Mouse (Mus musculus): ENCODE data around the gene Lgals3bp. TPM values are rescaled to one million over a fixed set of nuclear protein-coding genes. Genes with fewer than 3 reads are reported as not detected.

Lgals3bp gene
- polyA plus RNA-seq, 1 experiment from 2014 or later, result 2.3 TPM

GRCm38 (mm10) chr11:118431100-118431948 is 29.4 kb upstream of the Lgals3bp start:
- Histone ChIP-seq H3K27me3 (peaks cover 3% of the 10 kb centered on the region; the same call in 1 of the 2 replicates), H3K36me3 (no peaks in the 10 kb centered on the region), H3K4me2 (replicated peaks) (no peak overlapping the region), H3K9ac (no peak overlapping the region; the same call in 1 of the 2 replicates), H3K4me3 (no peak overlapping the region), H3K27ac (no peak overlapping the region), H3K4me1 (peaks cover 47% of the 10 kb centered on the region), H3K9me3 (replicated peaks) (no peaks in the 10 kb centered on the region)
- ATAC-seq (ENCODE audit: low FRiP score), result no peak
- 67% methylated on average over 16 of the region's 16 CpGs for WGBS

- Histone ChIP-seq H3K9me3 (replicated peaks) (no peaks in the 10 kb centered on the region), H3K27me3 (peaks cover 3% of the 10 kb centered on the region; the same call in 1 of the 2 replicates), H3K36me3 (no peaks in the 10 kb centered on the region), H3K9ac (no peak overlapping the region), H3K4me2 (replicated peaks) (no peak overlapping the region), H3K27ac (no peak overlapping the region), H3K4me3 (no peak overlapping the region), H3K4me1 (peaks cover 43% of the 10 kb centered on the region)
- no peak for ATAC-seq (ENCODE audit: low FRiP score)
- WGBS, result 54% methylated on average over 4 of the region's 4 CpGs
These were observed 28.5 kb upstream of the Lgals3bp start for GRCm38 (mm10) chr11:118430291-118430885.

- H3K4me3 ChIP-seq, result no peak overlapping the region
- H3K9me3 ChIP-seq (replicated peaks), result no peaks in the 10 kb centered on the region
- H3K36me3 ChIP-seq, result no peaks in the 10 kb centered on the region
- peak overlapping the region; percentile 35; the same call in 1 of the 2 replicates for H3K9ac ChIP-seq
- ATAC-seq (ENCODE audit: low FRiP score), result no peak
- H3K4me2 ChIP-seq (replicated peaks), result peak overlapping the region; percentile 41
- H3K4me1 ChIP-seq, result peaks cover 37% of the 10 kb centered on the region
- 60% methylated on average over 8 of the region's 8 CpGs for WGBS
- peaks cover 3% of the 10 kb centered on the region; the same call in 1 of the 2 replicates for H3K27me3 ChIP-seq
- H3K27ac ChIP-seq, result no peak overlapping the region
These were observed 27.2 kb upstream of the Lgals3bp start for GRCm38 (mm10) chr11:118428944-118429709.

- Histone ChIP-seq H3K4me1 (peaks cover 37% of the 10 kb centered on the region), H3K36me3 (no peaks in the 10 kb centered on the region), H3K27ac (0 out of 2 replicates have a peak overlapping the region, but pooled peaks have one; percentile 23), H3K27me3 (peaks cover 3% of the 10 kb centered on the region; the same call in 1 of the 2 replicates), H3K4me3 (peak overlapping the region; percentile 19), H3K4me2 (replicated peaks) (peak overlapping the region; percentile 41), H3K9ac (peak overlapping the region; percentile 35; the same call in 1 of the 2 replicates), H3K9me3 (replicated peaks) (no peaks in the 10 kb centered on the region)
- 9% methylated on average over 11 of the region's 11 CpGs for WGBS
- no peak for ATAC-seq (ENCODE audit: low FRiP score)
These were observed 26.6 kb upstream of the Lgals3bp start for GRCm38 (mm10) chr11:118428460-118428868.

- no peaks in the 10 kb centered on the region for H3K36me3 ChIP-seq
- H3K4me3 ChIP-seq, result peak within 1 kb of the TSS; percentile 19
- peak within 1 kb of the TSS; percentile 35 for H3K9ac ChIP-seq
- H3K27ac ChIP-seq, result peak within 1 kb of the TSS; percentile 23; the same call in 1 of the 2 replicates
- peaks cover 35% of the 10 kb centered on the region for H3K4me1 ChIP-seq
- H3K4me2 ChIP-seq (replicated peaks), result peak within 1 kb of the TSS; percentile 41
- peaks cover 3% of the 10 kb centered on the region; the same call in 1 of the 2 replicates for H3K27me3 ChIP-seq
- ATAC-seq (ENCODE audit: low FRiP score), result no peak
- WGBS, result 4% methylated on average over 8 of the region's 8 CpGs
- no peaks in the 10 kb centered on the region for H3K9me3 ChIP-seq (replicated peaks)
These were observed 26.1 kb upstream of the Lgals3bp start, which contains the start of gene C1qtnf1 for GRCm38 (mm10) chr11:118427986-118428385. Gene C1qtnf1, plus strand, starts transcription at chr11:118428203.

GRCm38 (mm10) chr11:118427266-118427779 is 25.4 kb upstream of the Lgals3bp start:
- Histone ChIP-seq H3K9me3 (replicated peaks) (no peaks in the 10 kb centered on the region), H3K27ac (no peak overlapping the region), H3K4me3 (no peak overlapping the region), H3K27me3 (peaks cover 3% of the 10 kb centered on the region; the same call in 1 of the 2 replicates), H3K4me2 (replicated peaks) (peak overlapping the region; percentile 41; the same call in 1 of the 2 replicates), H3K9ac (no peak overlapping the region), H3K36me3 (no peaks in the 10 kb centered on the region), H3K4me1 (peaks cover 35% of the 10 kb centered on the region)
- WGBS, result 51% methylated on average over 3 of the region's 3 CpGs
- no peak for ATAC-seq (ENCODE audit: low FRiP score)

- Histone ChIP-seq H3K9me3 (replicated peaks) (no peaks in the 10 kb centered on the region), H3K9ac (no peak overlapping the region), H3K36me3 (no peaks in the 10 kb centered on the region), H3K4me2 (replicated peaks) (no peak overlapping the region), H3K27ac (no peak overlapping the region), H3K4me3 (no peak overlapping the region), H3K27me3 (peaks cover 3% of the 10 kb centered on the region; the same call in 1 of the 2 replicates), H3K4me1 (peaks cover 35% of the 10 kb centered on the region)
- ATAC-seq (ENCODE audit: low FRiP score), result no peak
- 69% methylated on average over 5 of the region's 5 CpGs for WGBS
These were observed 24.9 kb upstream of the Lgals3bp start for GRCm38 (mm10) chr11:118426765-118427164.

- WGBS, result 60% methylated on average over 13 of the region's 13 CpGs
- Histone ChIP-seq H3K36me3 (no peaks in the 10 kb centered on the region), H3K27ac (no peak overlapping the region), H3K9ac (no peak overlapping the region), H3K27me3 (peaks cover 3% of the 10 kb centered on the region; the same call in 1 of the 2 replicates), H3K4me1 (peaks cover 28% of the 10 kb centered on the region), H3K4me3 (no peak overlapping the region), H3K4me2 (replicated peaks) (no peak overlapping the region), H3K9me3 (replicated peaks) (no peaks in the 10 kb centered on the region)
- no peak for ATAC-seq (ENCODE audit: low FRiP score)
These were observed 22.9 kb upstream of the Lgals3bp start for GRCm38 (mm10) chr11:118424621-118425335.

- peaks cover under 1% of the 10 kb centered on the region; the same call in 1 of the 2 replicates for H3K27me3 ChIP-seq
- WGBS, result 6% methylated on average over 18 of the region's 18 CpGs
- no peak overlapping the region for H3K27ac ChIP-seq
- H3K4me3 ChIP-seq, result no peak overlapping the region
- peak overlapping the region; percentile 42 for H3K4me2 ChIP-seq (replicated peaks)
- peak overlapping the region; percentile 15; the same call in 1 of the 2 replicates for H3K9ac ChIP-seq
- H3K36me3 ChIP-seq, result no peaks in the 10 kb centered on the region
- peaks cover 28% of the 10 kb centered on the region for H3K4me1 ChIP-seq
- ATAC-seq (ENCODE audit: low FRiP score), result no peak
- H3K9me3 ChIP-seq (replicated peaks), result no peaks in the 10 kb centered on the region
These were observed 21.5 kb upstream of the Lgals3bp start for GRCm38 (mm10) chr11:118423266-118423971.

- WGBS, result 84% methylated on average over 7 of the region's 7 CpGs
- no peak for ATAC-seq (ENCODE audit: low FRiP score)
- no peak overlapping the region for H3K27ac ChIP-seq
- H3K9ac ChIP-seq, result no peak overlapping the region
- no peaks in the 10 kb centered on the region for H3K27me3 ChIP-seq
- no peak overlapping the region for H3K4me3 ChIP-seq
- H3K9me3 ChIP-seq (replicated peaks), result no peaks in the 10 kb centered on the region
- H3K36me3 ChIP-seq, result peaks cover 7% of the 10 kb centered on the region
- H3K4me1 ChIP-seq, result peaks cover 39% of the 10 kb centered on the region
- no peak overlapping the region for H3K4me2 ChIP-seq (replicated peaks)
These were observed 18.4 kb upstream of the Lgals3bp start for GRCm38 (mm10) chr11:118420261-118420660.
